Mouse (Mus musculus) heart, adult 9 months (tissue): ENCODE measurements at regions not wholly inside any gene's neighbourhood (a gene's known extent, or its start where the extent isn't known, plus 50 kb on each side); places are given as distances from the start of the nearest gene placed in this dataset.
"Not testable (repeated sequence)": the region's sequence is repeated elsewhere in the genome, so short reads cannot be mapped to it uniquely, and the experiment has no call there.

Experiments used
- DNase-seq, 2 experiments: peaks; one replicate each; pipeline ENCODE4 v3.0.0; 2022; ENCODE audit warnings: low spot score in 2 of 2

DNA sequence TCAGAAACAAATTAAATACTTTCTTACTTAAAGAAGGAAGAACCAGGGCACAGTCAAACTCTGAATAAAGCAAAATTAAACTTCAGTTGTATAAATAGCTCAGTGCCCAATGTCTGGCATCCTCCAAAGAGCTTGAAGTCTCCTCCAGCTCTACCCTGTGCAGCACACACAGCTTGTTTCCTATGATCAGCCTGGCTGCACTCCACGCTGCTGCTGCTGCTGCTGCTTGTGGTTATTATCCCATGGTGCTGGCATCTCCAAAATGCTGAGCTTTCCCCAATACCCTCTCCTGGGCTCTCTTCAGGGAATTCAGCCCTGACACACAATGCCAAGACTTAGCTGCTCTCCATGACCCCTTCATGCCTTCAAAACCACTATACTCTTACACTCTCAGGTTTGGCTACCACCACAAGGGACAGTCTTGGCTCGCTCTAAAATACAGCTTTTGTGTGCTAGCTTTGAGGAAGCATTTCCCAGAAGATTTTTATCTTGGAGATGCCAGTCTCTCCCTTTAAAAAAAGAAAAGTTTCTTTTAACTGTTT, 121.0 kb downstream of the Rab10 start:
- DNase-seq = not testable (repeated sequence)

DNA sequence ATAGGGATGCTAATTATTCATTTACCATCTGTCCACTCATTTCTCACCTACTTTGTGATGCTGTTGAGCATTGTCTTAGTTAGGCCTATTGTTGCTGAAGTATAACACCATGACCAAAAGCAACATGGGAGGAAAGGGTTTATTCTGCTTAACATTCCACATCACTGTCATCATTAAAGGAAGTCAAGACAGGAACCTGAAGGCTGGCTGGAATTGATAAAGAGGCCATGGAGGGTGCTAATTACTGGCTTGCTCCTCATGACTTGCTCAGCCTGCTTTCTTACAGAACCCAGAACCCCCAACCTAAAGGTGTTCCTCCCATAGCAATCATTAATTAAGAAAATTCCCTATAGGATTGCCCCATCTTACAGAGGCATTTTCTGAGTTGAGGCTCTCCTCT, 121.6 kb downstream of the Rab10 start:
- no peak for DNase-seq

DNA sequence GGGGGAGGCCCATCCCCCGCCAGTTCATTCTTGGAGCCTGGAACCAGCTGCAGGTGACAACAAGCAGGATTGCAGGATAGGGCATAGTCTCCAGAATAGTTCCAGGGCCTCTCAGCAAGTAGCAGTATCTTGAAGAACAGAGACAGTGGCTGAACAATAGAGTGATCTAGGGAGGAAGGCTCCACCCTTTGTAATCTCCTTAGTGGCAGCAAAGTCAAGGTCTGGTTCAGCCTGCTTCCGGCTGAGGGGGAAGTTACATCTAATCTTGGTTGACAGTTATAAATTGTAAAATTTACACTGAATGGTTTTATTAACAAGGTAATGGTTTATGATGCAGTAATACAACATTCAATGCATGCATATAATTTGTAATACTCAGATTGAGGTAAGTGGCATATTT, 136.4 kb downstream of the Rab10 start:
- DNase-seq = no peak

DNA sequence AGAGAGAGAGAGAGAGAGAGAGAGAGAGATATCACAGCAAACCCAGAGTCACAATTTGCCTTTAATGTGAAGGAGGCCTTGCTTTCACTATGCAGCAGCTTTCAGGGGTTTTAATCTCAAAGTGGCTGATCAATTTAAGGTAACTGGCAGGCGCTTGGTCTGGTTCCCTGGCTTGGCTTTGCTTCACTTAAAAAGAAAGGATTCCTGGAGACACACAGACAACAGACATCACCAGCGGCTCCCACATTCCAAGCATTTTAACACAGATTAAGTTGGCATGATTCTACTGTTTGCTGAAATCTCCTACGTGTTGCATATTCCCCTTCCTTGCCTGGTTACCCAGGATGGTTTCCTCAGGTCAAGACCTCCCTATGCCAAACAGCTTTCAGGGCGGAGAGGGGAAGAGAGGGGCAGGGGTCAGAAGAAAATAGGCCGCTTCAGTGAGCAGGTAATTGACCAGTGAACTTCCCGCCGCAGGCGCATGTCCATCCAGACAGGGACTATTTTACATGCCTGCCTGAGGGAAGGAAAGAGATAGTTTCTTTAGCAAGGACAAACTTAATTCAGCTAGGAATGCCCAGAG, 140.0 kb downstream of the Rab10 start:
- not testable (repeated sequence) for DNase-seq

DNA sequence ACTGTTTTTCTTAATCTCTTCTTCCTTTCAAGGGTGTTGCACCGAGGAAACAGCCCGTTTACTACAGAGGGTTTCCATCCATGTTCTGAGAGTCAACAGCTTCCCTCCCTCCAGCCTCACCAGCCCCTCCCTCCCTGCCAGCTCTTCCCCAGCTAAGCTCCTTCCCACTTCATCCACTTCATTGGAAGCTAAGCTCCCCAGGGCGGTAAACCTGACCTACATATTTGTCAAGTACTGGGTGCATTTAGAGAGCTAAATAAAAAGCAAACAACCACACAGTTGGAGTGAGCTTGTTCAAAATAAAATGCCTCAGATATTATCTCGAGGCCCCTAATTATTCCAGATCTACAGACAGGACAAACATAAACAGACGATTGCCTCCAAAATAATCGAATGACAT, 148.1 kb downstream of the Rab10 start:
- DNase-seq = not testable (repeated sequence)

DNA sequence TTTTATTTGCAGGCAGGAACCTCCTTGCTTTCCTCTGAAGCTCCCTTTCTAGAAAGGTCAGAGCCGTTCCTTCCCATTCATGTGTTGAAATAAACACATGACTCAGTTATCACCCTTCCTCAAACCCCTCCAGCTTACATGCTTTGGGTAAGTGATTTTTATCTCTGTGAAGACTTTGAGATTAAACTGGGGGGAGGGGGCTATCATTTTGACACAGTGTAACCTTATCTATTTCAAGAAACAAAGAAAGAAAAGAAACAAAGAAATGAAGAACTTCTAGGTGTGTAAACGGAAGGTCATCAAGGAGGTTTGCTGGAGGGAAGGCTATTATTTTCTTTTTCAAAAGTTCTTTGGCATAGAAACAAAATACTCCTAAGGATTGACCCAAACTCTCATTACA, 151.0 kb downstream of the Rab10 start:
- not testable (repeated sequence) for DNase-seq

DNA sequence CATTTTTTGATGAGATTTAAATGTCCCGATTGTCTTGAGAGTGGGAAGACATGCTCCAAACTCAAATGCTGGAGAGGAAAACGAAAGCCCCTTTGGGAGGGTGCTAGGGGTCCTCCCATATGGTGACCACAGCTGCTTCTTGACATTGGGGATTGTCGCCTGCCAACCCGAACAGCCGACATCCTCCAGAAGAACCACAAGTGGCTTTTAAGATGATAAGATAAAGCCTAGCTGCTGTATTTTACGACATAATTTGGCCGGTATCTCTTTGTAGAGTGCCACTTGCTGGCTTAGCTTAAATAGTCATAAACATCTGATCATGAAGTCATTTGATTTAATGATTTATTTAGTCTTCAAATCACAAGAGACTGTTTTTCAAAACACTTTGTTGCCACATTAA, 156.1 kb downstream of the Rab10 start:
- DNase-seq = not testable (repeated sequence)

DNA sequence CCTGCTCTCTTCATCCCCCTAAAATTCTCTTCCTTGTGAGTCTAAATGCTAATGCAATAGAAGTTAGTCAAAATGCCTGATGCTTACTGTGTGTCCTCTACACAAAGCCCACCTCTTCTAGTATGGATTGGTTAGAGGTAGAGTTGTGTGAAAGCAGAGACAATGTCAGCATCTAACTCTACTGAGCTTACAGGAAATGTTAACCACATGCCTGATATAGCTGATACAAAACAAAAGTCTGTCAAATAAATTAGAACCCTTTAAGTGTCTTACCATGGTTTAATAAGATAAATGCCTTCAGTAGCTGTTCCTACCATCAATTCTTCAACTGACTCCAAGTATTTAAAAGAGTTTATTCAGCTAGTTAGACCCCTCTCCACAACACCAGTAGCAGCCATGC, 177.2 kb downstream of the Rab10 start:
- not testable (repeated sequence) for DNase-seq

DNA sequence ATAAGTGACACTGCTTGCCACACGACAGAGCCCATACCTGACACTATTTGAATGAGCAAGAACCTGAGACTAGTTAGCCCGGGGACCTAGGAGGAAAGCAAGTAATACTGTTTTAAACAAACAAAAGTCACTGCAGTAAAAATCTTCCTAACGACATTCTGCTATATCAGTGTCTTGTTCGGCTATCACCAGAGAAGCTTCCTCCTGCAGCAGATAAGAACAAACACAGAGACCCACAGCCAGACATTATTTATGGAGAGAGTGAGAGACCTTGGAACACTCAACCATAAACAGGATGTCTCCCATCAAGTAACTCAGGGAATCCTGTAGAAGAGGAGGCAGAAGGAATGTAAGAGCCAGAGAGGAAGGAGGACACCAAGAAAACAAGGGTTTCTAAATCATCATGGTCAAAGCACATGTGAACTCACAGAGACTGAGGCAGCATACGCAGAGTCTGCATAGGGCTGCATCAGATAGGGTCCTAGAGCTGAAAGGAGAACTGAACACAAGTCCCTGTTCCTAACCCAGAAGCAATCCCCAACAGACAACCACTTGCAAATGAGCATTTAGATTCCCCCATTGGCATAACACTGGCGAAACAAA, 178.5 kb downstream of the Rab10 start:
- DNase-seq = not testable (repeated sequence)

DNA sequence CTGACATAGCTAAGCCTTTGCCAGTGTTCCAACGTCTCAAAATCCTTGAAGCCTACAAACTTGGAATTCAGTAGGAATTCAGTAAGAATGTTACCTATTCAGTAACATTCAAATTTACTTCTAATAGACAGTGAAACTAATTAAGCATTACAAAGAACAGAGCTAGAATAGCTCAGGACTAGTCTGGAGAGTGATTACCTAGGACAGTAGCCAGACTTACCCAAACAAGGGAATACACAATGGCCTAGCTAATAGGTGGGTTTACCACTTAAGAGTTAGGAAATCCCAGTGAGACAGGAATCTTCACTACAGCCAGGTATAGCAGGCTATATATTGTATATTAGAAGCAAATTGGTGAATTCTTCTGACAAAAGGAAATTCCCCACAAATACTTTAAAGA, 182.4 kb downstream of the Rab10 start:
- DNase-seq = not testable (repeated sequence)

DNA sequence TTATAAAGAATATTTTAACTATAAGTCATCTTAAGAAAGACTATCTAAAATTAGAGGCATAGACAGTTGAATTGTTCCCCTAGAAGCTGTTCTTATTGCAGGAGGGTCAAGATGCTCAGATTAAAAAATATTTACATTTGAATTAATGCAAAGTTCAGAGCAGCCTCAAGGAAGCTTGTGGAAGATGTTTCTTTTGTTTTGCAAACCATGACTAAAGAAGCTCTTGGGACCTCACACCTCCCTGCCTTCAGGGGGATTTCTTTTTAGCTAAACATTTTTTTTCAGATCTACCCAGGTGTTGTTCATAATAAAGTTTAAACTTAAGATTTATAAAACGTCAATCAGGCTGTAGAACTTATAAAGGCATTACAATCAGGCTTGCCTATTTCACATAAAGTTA, 185.7 kb downstream of the Rab10 start:
- DNase-seq = no peak

DNA sequence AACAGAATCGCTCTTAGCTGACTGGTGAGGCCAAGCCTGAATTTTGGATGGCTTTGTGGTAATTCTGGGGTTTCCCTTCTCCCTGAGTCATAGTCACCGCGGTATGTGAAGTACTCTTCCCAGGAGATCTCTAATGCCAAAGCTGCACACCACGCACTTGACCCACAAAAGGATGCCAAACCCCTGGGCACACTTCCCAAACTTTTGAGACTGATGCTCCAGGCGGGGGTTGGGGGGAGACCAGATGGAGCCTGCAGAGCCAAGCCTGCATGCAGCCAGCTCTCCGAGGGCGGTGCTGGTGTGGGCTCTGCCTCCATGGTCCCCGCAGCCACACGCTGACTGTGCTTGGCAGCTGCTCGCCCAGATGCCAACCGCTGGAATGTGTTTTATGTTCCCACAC, 199.2 kb downstream of the Rab10 start:
- not testable (repeated sequence) for DNase-seq

DNA sequence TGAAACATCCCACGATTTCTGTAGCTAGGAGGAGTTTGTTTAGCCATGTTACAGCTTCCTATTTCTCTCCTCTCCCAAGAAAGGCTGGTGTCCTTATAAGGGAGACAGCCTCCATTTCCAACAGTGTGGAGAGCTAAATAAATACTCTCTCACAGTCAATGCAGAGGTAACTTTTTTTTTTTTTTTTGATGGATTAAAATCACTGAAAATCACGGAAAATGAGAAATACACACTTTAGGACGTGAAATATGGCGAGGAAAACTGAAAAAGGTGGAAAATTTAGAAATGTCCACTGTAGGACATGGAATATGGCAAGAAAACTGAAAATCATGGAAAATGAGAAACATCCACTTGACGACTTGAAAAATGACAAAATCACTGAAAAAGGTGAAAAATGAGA, 200.1 kb downstream of the Rab10 start:
- peak; percentile 96 to 99 for DNase-seq

DNA sequence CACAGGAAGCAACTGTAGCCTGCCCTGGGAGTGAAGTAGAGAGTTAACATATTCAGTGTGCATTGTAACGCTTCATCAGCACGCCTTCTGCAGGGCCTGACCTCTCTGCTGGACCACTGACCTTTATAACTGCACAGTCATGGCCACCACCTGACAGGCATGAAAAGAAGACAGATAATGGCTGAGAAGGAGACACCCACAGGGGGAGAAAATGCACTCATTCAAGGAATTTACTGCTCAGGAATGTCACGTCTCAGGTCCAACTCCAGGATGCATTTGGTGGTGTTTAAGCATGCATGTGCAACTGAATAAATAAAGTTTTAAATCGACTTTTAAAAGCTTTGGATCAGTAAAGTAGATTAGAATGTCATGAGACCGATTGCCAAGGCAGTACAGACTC, 207.8 kb downstream of the Rab10 start:
- DNase-seq = not testable (repeated sequence)

DNA sequence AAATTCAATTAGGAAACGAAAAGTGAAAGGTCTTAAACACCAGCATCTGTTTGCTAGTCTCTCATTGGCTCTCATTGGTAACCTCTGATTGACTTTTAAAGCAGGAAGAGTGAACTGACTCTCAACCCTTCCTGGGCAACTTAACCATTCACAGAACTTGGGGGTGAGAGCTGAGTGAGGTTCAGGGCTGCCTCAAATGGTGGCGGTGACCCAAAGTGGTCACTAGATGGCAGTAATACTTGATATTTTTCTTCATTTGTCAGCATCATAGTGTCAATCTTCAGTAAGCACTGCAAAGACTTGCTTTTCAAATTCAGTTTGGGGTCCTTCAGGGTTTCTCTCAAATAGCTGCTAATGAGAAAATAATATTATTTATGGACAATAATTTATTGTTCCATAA, 211.6 kb downstream of the Rab10 start:
- DNase-seq = peak; percentile 11 to 38

DNA sequence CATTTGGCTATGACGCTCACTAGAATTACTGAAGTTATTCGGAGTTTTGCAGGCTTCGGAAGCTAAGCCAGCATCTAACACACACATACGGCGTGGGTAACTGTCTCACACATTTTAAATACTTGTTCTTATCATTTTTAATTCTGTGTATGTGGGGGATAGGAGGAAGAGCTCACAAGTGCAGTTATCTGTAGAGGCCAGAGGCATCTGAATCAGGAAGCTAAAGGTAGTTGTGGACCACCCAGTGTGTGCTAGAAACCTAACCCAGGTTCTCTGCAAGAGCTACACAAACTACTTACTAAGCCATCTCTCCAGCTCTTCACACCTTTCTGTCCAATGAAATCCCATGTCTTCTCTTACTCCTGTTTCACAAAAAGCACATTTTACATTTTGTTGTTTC, 215.3 kb downstream of the Rab10 start:
- DNase-seq = no peak

DNA sequence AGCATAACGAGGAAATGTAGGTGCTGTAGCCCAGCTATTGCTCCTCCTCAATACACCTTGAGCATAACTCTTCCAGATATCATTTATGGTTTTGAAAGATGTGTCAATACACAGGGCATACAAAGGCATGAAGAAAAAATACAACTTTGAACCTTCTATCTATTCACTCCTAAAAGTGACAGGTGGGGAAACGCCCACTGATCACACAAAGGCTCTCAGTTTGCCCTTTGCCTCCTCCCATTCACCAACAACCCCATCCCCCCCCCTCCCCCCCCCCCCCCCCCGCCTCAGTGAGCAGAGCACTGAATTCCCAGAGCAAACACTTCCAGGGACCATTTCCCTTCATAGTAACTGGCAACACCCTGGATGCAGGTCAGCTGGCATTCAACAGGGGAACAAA, 216.8 kb downstream of the Rab10 start:
- not testable (repeated sequence) for DNase-seq

DNA sequence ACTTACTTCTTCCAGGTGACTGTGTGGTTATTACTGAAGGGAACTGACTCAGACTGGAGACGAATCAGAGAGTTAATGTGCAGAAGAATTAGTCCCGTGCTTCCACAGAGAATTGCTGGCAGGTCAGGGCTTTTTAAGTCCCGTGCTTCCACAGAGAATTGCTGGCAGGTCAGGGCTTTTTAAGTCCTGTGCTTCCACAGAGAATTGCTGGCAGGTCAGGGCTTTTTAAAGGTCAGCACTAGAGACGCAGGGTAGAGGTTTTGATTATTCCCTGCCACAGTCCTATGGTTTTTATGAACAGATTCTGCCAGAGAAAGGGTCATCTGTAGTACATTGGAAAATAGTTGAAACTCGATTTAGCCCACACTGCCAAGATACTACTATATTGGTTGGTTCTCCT, 260.2 kb downstream of the Rab10 start:
- DNase-seq = not testable (repeated sequence)

DNA sequence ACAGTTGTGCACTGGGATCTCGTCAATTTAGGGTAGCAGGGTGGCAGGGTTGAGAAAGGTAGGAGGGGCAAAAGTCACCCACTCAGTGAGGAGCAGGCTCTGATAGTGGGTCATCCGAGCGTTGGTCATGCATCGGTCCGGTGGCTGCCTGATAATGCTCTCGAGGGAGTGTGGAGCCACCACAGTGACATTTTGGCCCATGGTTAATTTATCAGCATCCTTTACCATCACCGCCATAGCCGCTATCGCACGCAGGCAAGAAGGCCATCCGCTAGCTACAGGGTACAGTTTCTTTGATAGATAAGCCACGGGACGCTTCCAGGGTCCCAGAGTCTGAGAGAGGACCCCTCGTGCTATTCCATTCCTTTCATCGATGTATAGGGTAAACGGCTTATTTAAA, 291.3 kb downstream of the Rab10 start:
- not testable (repeated sequence) for DNase-seq

DNA sequence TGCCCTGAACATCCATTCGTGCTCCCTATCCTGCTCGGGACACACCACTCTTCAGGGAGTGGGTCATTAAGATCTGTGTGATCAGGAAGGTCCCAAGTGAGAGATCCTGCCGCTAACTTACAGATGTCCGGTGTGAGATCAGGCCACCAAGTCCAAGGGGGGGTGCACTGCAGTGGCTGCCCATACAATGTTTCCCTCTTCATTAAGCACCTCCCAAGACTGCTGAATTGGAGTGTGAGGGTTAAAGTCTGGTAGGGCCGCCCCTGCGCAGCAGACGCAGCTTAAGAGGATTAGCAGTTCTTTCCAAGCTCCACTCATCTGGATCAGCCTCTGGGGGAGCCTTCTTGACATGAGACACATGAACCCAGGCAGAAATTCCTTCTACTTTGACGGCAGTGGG, 293.0 kb downstream of the Rab10 start:
- not testable (repeated sequence) for DNase-seq
